ENCODE assay signal across 21 mouse cellular contexts in the genomic region with DNA sequence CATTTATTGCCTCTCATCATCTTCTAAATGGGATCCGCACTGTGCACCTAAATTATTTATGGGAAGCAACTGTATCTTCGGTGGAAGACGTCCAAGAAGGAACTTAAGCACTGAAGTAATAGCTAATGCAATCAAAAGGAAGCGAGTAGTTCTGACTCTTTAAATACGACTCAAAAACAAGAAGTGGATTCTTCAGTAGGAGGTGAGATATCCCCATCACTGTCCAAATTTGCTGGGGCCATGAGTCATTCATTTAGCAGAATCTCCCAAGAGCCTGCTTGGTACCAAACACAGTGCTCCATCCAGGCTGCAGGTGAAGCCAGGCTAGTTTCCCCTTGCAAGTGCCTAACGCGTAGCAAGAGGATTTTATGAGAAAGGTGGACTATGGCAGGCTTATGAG.
"Had no signal": no experiment of that assay in that cellular context is flagged by ENCODE, and none has a peak within 500 bp of the region (broad histone marks: within the 10 kb centered on the region; RNA-seq: fewer than 3 reads in every experiment).

No protein-coding gene starts in this region.

- ATAC-seq: lung, postnatal 0 days; midbrain, embryonic 16.5 days had no signal

- H3K27me3 ChIP-seq: lung, embryonic 15.5 days; midbrain, embryonic 12.5 days; neural tube, embryonic 13.5 days; neural tube, embryonic 15.5 days had no signal

- H3K4me3 ChIP-seq: lung, embryonic 15.5 days; midbrain, embryonic 10.5 days; midbrain, embryonic 12.5 days; myocyte; neural tube, embryonic 13.5 days; neural tube, embryonic 15.5 days had no signal

- H3K9ac ChIP-seq: lung, embryonic 15.5 days; midbrain, embryonic 12.5 days; neural tube, embryonic 13.5 days; neural tube, embryonic 15.5 days had no signal

- DNase-seq: lung, adult 2 months; lung, postnatal 14 days; lung, postnatal 36 days; midbrain, embryonic 14.5 days; retina, postnatal 1 day; right cerebral cortex, adult 18-20 months; right cerebral cortex, postnatal 25 days; right cerebral cortex, postnatal 4 days; spleen, adult 18-20 months; thymus, adult 18-20 months; thymus, postnatal 14 days; thymus, postnatal 36 days had no signal

- H3K36me3 ChIP-seq: lung, embryonic 15.5 days; midbrain, embryonic 10.5 days; midbrain, embryonic 12.5 days; neural tube, embryonic 13.5 days; neural tube, embryonic 15.5 days had no signal

- H3K27ac ChIP-seq: lung, embryonic 15.5 days; macrophage; midbrain, embryonic 10.5 days; midbrain, embryonic 12.5 days; neural tube, embryonic 13.5 days; neural tube, embryonic 15.5 days had no signal

- H3K4me2 ChIP-seq: lung, embryonic 15.5 days; midbrain, embryonic 12.5 days; neural tube, embryonic 13.5 days; neural tube, embryonic 15.5 days had no signal

- H3K9me3 ChIP-seq: lung, embryonic 15.5 days; midbrain, embryonic 10.5 days; midbrain, embryonic 12.5 days; neural tube, embryonic 13.5 days; neural tube, embryonic 15.5 days had no signal

- H3K4me1 ChIP-seq: lung, embryonic 15.5 days had no signal
